Mouse (Mus musculus) liver, embryonic 15.5 days (tissue): ENCODE results near the gene Ogn. TPM values are rescaled to one million over a fixed set of nuclear protein-coding genes. Genes with fewer than 3 reads are reported as not detected.
"Not testable (repeated sequence)": the region's sequence is repeated elsewhere in the genome, so short reads cannot be mapped to it uniquely, and the experiment has no call there.

ENCODE experiments used
- ATAC-seq: fragments of 200-750 bp; cut with Nextera tagmentation; 2 replicates; pipeline ENCODE4 v1.8.0; 2017; ENCODE audit warnings: moderate number of reproducible peaks, mild to moderate bottlenecking, moderate library complexity; ENCODE audit not compliant: insufficient read depth
- H3K27ac ChIP-seq: fragments of 300-500 bp; sonication (generic); replicated peaks from 2 replicates; pipeline ENCODE4 v1.5.1; 2015; ENCODE audit warnings: mild to moderate bottlenecking, inconsistent platforms
- H3K27me3 ChIP-seq: fragments of 300-500 bp; sonication (generic); 2 replicates; pipeline ENCODE4 v1.6.1; 2015; ENCODE audit warnings: mild to moderate bottlenecking, inconsistent platforms
- H3K36me3 ChIP-seq: fragments of 300-500 bp; sonication (generic); replicated peaks from 2 replicates; pipeline ENCODE4 v1.6.1; 2015; ENCODE audit warnings: moderate library complexity, mild to moderate bottlenecking, inconsistent platforms
- H3K4me1 ChIP-seq: fragments of 300-500 bp; sonication (generic); replicated peaks from 2 replicates; pipeline ENCODE4 v1.6.1; 2015; ENCODE audit warnings: inconsistent platforms
- H3K4me2 ChIP-seq: fragments of 300-500 bp; sonication (generic); 2 replicates; pipeline ENCODE4 v1.6.1; 2015; ENCODE audit warnings: moderate library complexity, mild to moderate bottlenecking, inconsistent platforms
- H3K4me3 ChIP-seq: fragments of 300-500 bp; sonication (generic); replicated peaks from 2 replicates; pipeline ENCODE4 v1.5.1; 2015; ENCODE audit warnings: mild to moderate bottlenecking, inconsistent platforms
- H3K9ac ChIP-seq: fragments of 300-500 bp; sonication (generic); 2 replicates; pipeline ENCODE4 v1.6.1; 2015; ENCODE audit warnings: moderate library complexity, mild to moderate bottlenecking, inconsistent platforms
- H3K9me3 ChIP-seq: fragments of 300-500 bp; sonication (generic); replicated peaks from 2 replicates; pipeline ENCODE4 v1.6.1; 2016; ENCODE audit warnings: inconsistent platforms
- WGBS: fragments of 180-500 bp; shearing (Covaris S2); methylation state at CpG from one replicate; pipeline ENCODE4 v1.1.7; 2015; ENCODE audit warnings: mixed read lengths; ENCODE audit not compliant: insufficient replicate concordance; 5-methylcytosine and 5-hydroxymethylcytosine counted together
- polyA plus RNA-seq: library from polyadenylated mRNA; unstranded; fragments of >200 nt; fragmentation: Nextera tagmentation; extraction: Ambion mirVana; gene quantifications from 2 replicates; pipeline ENCODE4 v1.2.1, GENCODE M21; 2015

Ogn gene
- 3.7 and 4.3 TPM in 2 replicates for polyA plus RNA-seq

- no peaks in the 10 kb centered on the region for H3K4me1 ChIP-seq
Measured at GRCm38 (mm10) chr13:49607714-49608113, at the start of gene Ogn. Ogn (plus strand) TSS chr13:49608046.

GRCm38 (mm10) chr13:49559185-49559584 is 48.7 kb upstream of the Ogn start:
- Histone ChIP-seq H3K4me3 (no peak overlapping the region), H3K4me2 (no peak overlapping the region), H3K36me3 (no peaks in the 10 kb centered on the region), H3K9me3 (no peaks in the 10 kb centered on the region), H3K27me3 (no peaks in the 10 kb centered on the region), H3K9ac (no peak overlapping the region), H3K27ac (no peak overlapping the region), H3K4me1 (peaks cover 10% of the 10 kb centered on the region)
- 36% methylated on average over 2 of the region's 2 CpGs for WGBS
- ATAC-seq: peak; percentile 52; the same call in 1 of the 2 replicates

More at GRCm38 (mm10) chr13:49607714-49608113, at the start of gene Ogn:
- WGBS: 78% methylated on average over 4 of the region's 4 CpGs
- Histone ChIP-seq H3K4me3 (no peak within 1 kb of the TSS), H3K27me3 (no peaks in the 10 kb centered on the region), H3K36me3 (no peaks in the 10 kb centered on the region), H3K4me2 (no peak within 1 kb of the TSS), H3K27ac (no peak within 1 kb of the TSS), H3K9me3 (no peaks in the 10 kb centered on the region), H3K9ac (no peak within 1 kb of the TSS)
- ATAC-seq: no peak

- Histone ChIP-seq H3K4me3 (no peak overlapping the region), H3K9ac (no peak overlapping the region), H3K27me3 (no peaks in the 10 kb centered on the region), H3K27ac (no peak overlapping the region), H3K36me3 (no peaks in the 10 kb centered on the region), H3K9me3 (no peaks in the 10 kb centered on the region), H3K4me1 (peaks cover 15% of the 10 kb centered on the region), H3K4me2 (no peak overlapping the region)
- peak; percentile 67 for ATAC-seq
- 11% methylated on average over 2 of the region's 2 CpGs for WGBS
Measured at GRCm38 (mm10) chr13:49560886-49561285, 47.0 kb upstream of the Ogn start.

GRCm38 (mm10) chr13:49564347-49564746 is 43.5 kb upstream of the Ogn start:
- H3K27me3 ChIP-seq: no peaks in the 10 kb centered on the region
- no peak for ATAC-seq
- WGBS: 61% methylated on average over 1 of the region's 1 CpGs

GRCm38 (mm10) chr13:49570371-49570770 is 37.5 kb upstream of the Ogn start:
- Histone ChIP-seq H3K4me3 (no peak overlapping the region), H3K9ac (no peak overlapping the region), H3K27ac (no peak overlapping the region), H3K9me3 (no peaks in the 10 kb centered on the region), H3K4me1 (peaks cover 22% of the 10 kb centered on the region), H3K4me2 (0 out of 2 replicates have a peak overlapping the region, but pooled peaks have one; percentile 7), H3K36me3 (no peaks in the 10 kb centered on the region), H3K27me3 (no peaks in the 10 kb centered on the region)
- 52% methylated on average over 3 of the region's 3 CpGs for WGBS
- peak; percentile 54; the same call in 1 of the 2 replicates for ATAC-seq

More at GRCm38 (mm10) chr13:49564347-49564746, 43.5 kb upstream of the Ogn start:
- no peak overlapping the region for H3K4me3 ChIP-seq
- peaks cover 15% of the 10 kb centered on the region for H3K4me1 ChIP-seq
- H3K9ac ChIP-seq: no peak overlapping the region
- no peaks in the 10 kb centered on the region for H3K9me3 ChIP-seq
- no peak overlapping the region for H3K4me2 ChIP-seq
- H3K36me3 ChIP-seq: no peaks in the 10 kb centered on the region
- no peak overlapping the region for H3K27ac ChIP-seq

- H3K27ac ChIP-seq: peak overlapping the region; percentile 42
- H3K4me2 ChIP-seq: peak overlapping the region; percentile 29; the same call in 1 of the 2 replicates
- no peaks in the 10 kb centered on the region for H3K36me3 ChIP-seq
- no peaks in the 10 kb centered on the region for H3K27me3 ChIP-seq
- no peak overlapping the region for H3K4me3 ChIP-seq
- WGBS: 14% methylated on average over 2 of the region's 2 CpGs
- H3K9ac ChIP-seq: no peak overlapping the region
- no peaks in the 10 kb centered on the region for H3K9me3 ChIP-seq
- H3K4me1 ChIP-seq: peaks cover 22% of the 10 kb centered on the region
- peak; percentile 83 for ATAC-seq
Measured at GRCm38 (mm10) chr13:49571418-49571817, 36.4 kb upstream of the Ogn start.

GRCm38 (mm10) chr13:49581541-49582530 is 26.0 kb upstream of the Ogn start, which contains the start of gene Omd:
Omd (plus strand) TSS chr13:49582462.
- no peaks in the 10 kb centered on the region for H3K4me1 ChIP-seq
- no peaks in the 10 kb centered on the region for H3K27me3 ChIP-seq
- no peaks in the 10 kb centered on the region for H3K36me3 ChIP-seq
- H3K27ac ChIP-seq: no peak within 1 kb of the TSS
- WGBS: 67% methylated on average over 8 of the region's 8 CpGs
- H3K9me3 ChIP-seq: no peaks in the 10 kb centered on the region
- no peak within 1 kb of the TSS for H3K9ac ChIP-seq
- ATAC-seq: no peak
- no peak within 1 kb of the TSS for H3K4me3 ChIP-seq
- no peak within 1 kb of the TSS for H3K4me2 ChIP-seq

GRCm38 (mm10) chr13:49583859-49584258 is 24.0 kb upstream of the Ogn start:
- no peaks in the 10 kb centered on the region for H3K27me3 ChIP-seq
- H3K4me3 ChIP-seq: no peak overlapping the region
- no peaks in the 10 kb centered on the region for H3K4me1 ChIP-seq
- H3K4me2 ChIP-seq: no peak overlapping the region
- no peaks in the 10 kb centered on the region for H3K36me3 ChIP-seq
- no peak overlapping the region for H3K27ac ChIP-seq
- H3K9me3 ChIP-seq: no peaks in the 10 kb centered on the region
- ATAC-seq: no peak
- H3K9ac ChIP-seq: no peak overlapping the region

GRCm38 (mm10) chr13:49584307-49585005 is 23.4 kb upstream of the Ogn start:
- Histone ChIP-seq H3K27me3 (no peaks in the 10 kb centered on the region), H3K36me3 (no peaks in the 10 kb centered on the region), H3K4me1 (no peaks in the 10 kb centered on the region), H3K4me2 (no peak overlapping the region), H3K9me3 (no peaks in the 10 kb centered on the region), H3K4me3 (no peak overlapping the region), H3K9ac (no peak overlapping the region), H3K27ac (no peak overlapping the region)
- WGBS: 77% methylated on average over 8 of the region's 8 CpGs
- ATAC-seq: no peak

- Histone ChIP-seq H3K4me3 (no peak overlapping the region), H3K9me3 (no peaks in the 10 kb centered on the region), H3K36me3 (no peaks in the 10 kb centered on the region), H3K4me1 (no peaks in the 10 kb centered on the region), H3K27me3 (no peaks in the 10 kb centered on the region), H3K4me2 (no peak overlapping the region), H3K9ac (no peak overlapping the region), H3K27ac (no peak overlapping the region)
- no peak for ATAC-seq
- 87% methylated on average over 6 of the region's 6 CpGs for WGBS
Measured at GRCm38 (mm10) chr13:49586062-49586461, 21.8 kb upstream of the Ogn start.

- not testable (repeated sequence) for H3K4me1 ChIP-seq, H3K27ac ChIP-seq, H3K36me3 ChIP-seq, ATAC-seq, H3K27me3 ChIP-seq, H3K9me3 ChIP-seq, H3K9ac ChIP-seq, H3K4me3 ChIP-seq, H3K4me2 ChIP-seq
- WGBS: 83% methylated on average over 2 of the region's 2 CpGs
Measured at GRCm38 (mm10) chr13:49602541-49602940, 5.3 kb upstream of the Ogn start.
